Mouse (Mus musculus): ENCODE measurements at regions not wholly inside any gene's neighbourhood (a gene's known extent, or its start where the extent isn't known, plus 50 kb on each side); places are given as distances from the start of the nearest gene placed in this dataset.

DNA sequence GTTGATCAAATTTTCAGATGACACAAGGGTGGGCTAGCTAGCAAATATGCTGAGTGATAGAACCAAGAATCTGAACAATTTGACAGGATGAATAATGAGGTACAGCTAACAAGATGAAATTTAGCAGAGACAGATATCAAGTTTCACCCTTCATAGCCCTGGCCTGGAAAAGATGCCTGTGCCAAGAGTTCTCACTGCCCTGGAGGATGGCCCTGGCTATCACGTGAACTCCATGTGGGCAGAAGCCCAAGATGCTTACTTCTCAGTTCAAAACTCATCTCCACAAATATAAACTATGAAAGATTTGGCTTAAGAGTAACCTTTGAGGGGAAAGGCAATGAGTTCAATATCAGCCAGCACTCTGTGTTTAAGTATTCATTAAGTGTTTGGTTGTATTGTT, 306.9 kb upstream of the Apob start:
- no peak for DNase-seq (ENCODE audit: extremely low read depth, low read depth, low spot score)
- Histone ChIP-seq H3K36me3 (ENCODE audit: control insufficient read depth, insufficient read depth, low read length) (no peaks in the 10 kb centered on the region), H3K27me3 (ENCODE audit: control insufficient read depth, insufficient read depth, low read length) (no peaks in the 10 kb centered on the region), H3K27ac (replicated peaks; ENCODE audit: insufficient read depth, low read depth, low read length) (no peak overlapping the region), H3K9ac (ENCODE audit: low read depth, low read length) (no peak overlapping the region), H3K4me3 (ENCODE audit: insufficient read depth, low read depth, low read length) (no peak overlapping the region), H3K4me1 (ENCODE audit: control insufficient read depth, insufficient read depth, low read length) (no peaks in the 10 kb centered on the region), H3K79me2 (ENCODE audit: control insufficient read depth, insufficient read depth, low read length) (no peaks in the 10 kb centered on the region)
- no peak for TF ChIP-seq CTCF (IDR thresholded peaks at IDR 0.05; ENCODE audit: low read depth, low read length)
- TF ChIP-seq POLR2A (IDR thresholded peaks at IDR 0.05; ENCODE audit: extremely low read depth, insufficient read depth, low read length): no peak
- 39% methylated on average over 1 of the region's 1 CpGs for WGBS

DNA sequence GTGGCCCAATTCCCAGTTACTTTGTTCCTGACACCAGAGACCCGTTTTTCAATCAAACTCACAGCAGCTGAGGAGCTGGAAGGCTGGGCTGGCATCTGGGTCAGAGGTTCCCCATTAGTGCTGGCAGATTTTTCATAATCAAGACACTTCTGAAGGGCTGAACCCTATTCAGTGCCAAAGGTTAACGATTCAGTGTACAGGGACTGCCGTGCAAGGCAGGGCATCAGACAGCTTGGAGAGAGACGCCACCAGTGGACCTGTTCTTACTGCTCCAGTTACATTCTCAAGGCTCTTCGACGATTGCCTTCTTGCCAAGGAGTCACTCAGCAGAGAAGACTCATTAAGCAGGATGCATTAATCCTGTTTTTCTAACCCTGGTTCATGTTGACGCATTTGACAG, 285.5 kb upstream of the Apob start:
- Histone ChIP-seq H3K79me2 (ENCODE audit: control insufficient read depth, insufficient read depth, low read length) (no peaks in the 10 kb centered on the region), H3K9ac (ENCODE audit: low read depth, low read length) (no peak overlapping the region), H3K27ac (replicated peaks; ENCODE audit: insufficient read depth, low read depth, low read length) (no peak overlapping the region), H3K4me1 (ENCODE audit: control insufficient read depth, insufficient read depth, low read length) (no peaks in the 10 kb centered on the region), H3K4me3 (ENCODE audit: insufficient read depth, low read depth, low read length) (no peak overlapping the region), H3K36me3 (ENCODE audit: control insufficient read depth, insufficient read depth, low read length) (no peaks in the 10 kb centered on the region), H3K27me3 (ENCODE audit: control insufficient read depth, insufficient read depth, low read length) (no peaks in the 10 kb centered on the region)
- DNase-seq (ENCODE audit: extremely low read depth, low read depth, low spot score): no peak
- 73% methylated on average over 7 of the region's 7 CpGs for WGBS
- TF ChIP-seq POLR2A (IDR thresholded peaks at IDR 0.05; ENCODE audit: extremely low read depth, insufficient read depth, low read length): no peak
- no peak for TF ChIP-seq CTCF (IDR thresholded peaks at IDR 0.05; ENCODE audit: low read depth, low read length)

DNA sequence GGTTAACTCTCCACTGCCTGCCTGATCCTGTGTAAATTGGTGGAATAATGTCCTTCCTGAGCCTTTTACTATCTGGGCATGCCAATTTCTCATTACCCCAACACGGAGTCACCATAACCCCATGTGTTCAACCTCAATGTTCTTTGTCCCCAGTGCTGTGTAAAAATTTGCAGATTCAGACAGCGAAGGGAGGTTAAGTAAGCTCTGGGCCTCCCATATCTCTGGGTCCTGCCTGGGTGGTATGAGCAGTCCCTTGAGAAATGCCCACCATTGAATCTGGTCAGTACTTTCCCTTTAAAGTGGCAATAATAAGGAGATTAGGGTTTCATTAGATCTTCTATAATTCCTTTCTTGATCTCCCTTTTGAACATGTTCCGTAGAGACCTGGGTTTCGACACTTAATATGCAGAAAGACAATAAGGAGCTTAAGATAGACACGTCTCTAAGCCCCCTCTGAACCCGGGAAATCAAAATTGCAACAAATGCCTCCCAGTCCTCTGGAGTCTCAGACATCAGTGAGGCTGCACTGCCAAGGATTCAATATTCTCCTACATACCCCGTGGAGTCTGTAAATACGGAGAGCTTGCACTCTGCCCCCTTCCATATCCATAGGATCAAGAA, 279.0 kb upstream of the Apob start:
- Histone ChIP-seq H3K36me3 (ENCODE audit: control insufficient read depth, insufficient read depth, low read length) (no peaks in the 10 kb centered on the region), H3K4me1 (ENCODE audit: control insufficient read depth, insufficient read depth, low read length) (no peaks in the 10 kb centered on the region), H3K27me3 (ENCODE audit: control insufficient read depth, insufficient read depth, low read length) (no peaks in the 10 kb centered on the region), H3K79me2 (ENCODE audit: control insufficient read depth, insufficient read depth, low read length) (no peaks in the 10 kb centered on the region), H3K27ac (replicated peaks; ENCODE audit: insufficient read depth, low read depth, low read length) (no peak overlapping the region), H3K4me3 (ENCODE audit: insufficient read depth, low read depth, low read length) (no peak overlapping the region), H3K9ac (ENCODE audit: low read depth, low read length) (no peak overlapping the region)
- TF ChIP-seq CTCF (IDR thresholded peaks at IDR 0.05; ENCODE audit: low read depth, low read length): no peak
- no peak for TF ChIP-seq POLR2A (IDR thresholded peaks at IDR 0.05; ENCODE audit: extremely low read depth, insufficient read depth, low read length)
- WGBS: 72% methylated on average over 8 of the region's 8 CpGs
- DNase-seq (ENCODE audit: extremely low read depth, low read depth, low spot score): no peak

DNA sequence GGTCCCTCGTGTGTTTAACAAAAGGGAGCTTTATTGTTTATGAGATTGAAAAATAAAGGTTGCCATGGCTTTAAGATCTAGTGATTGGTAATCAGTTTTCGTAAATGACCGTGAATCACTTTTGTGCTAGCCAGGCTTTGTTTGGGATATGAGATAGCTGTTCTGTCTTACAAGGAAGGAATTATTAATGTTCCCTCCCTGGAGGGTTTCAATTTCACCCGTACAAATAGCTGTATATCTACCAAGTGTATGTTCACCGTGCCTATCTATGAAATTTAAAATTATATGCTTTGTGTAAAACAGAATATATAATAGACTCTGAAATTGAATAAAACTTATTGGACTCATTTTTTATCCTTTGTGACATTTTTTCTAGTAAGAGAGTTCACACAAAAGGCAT, 268.3 kb upstream of the Apob start:
- H3K4me1 ChIP-seq (ENCODE audit: control insufficient read depth, insufficient read depth, low read length): no peaks in the 10 kb centered on the region
- H3K27me3 ChIP-seq (ENCODE audit: control insufficient read depth, insufficient read depth, low read length): no peaks in the 10 kb centered on the region
- H3K36me3 ChIP-seq (ENCODE audit: control insufficient read depth, insufficient read depth, low read length): no peaks in the 10 kb centered on the region
- 76% methylated on average over 5 of the region's 5 CpGs for WGBS
- no peak for DNase-seq (ENCODE audit: extremely low read depth, low read depth, low spot score)
- H3K4me3 ChIP-seq (ENCODE audit: insufficient read depth, low read depth, low read length): no peak overlapping the region
- H3K79me2 ChIP-seq (ENCODE audit: control insufficient read depth, insufficient read depth, low read length): no peaks in the 10 kb centered on the region
- no peak overlapping the region for H3K9ac ChIP-seq (ENCODE audit: low read depth, low read length)
- H3K27ac ChIP-seq (replicated peaks; ENCODE audit: insufficient read depth, low read depth, low read length): no peak overlapping the region
- no peak for TF ChIP-seq CTCF (IDR thresholded peaks at IDR 0.05; ENCODE audit: low read depth, low read length)
- TF ChIP-seq POLR2A (IDR thresholded peaks at IDR 0.05; ENCODE audit: extremely low read depth, insufficient read depth, low read length): no peak

DNA sequence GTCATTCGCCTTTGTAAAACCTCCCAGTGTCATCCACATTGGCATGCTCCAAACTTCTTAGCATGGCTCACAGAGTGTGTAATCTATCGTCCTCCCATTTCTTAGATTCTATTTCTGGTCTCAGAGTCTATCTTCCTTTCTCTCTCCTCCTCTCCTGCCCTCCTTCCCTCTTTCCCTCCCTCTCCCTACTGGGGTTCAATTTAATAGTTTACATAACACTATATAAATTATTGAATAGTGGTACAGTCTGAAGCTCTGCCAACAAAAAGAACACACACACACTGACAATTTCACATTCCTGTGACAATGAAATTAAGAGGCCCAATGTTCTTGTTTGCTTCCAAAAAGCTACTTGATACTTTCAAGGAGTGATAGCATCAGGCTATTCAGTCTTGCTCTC, 267.6 kb upstream of the Apob start:
- WGBS: 82% methylated on average over 2 of the region's 2 CpGs
- TF ChIP-seq CTCF (IDR thresholded peaks at IDR 0.05; ENCODE audit: low read depth, low read length) (no peak), POLR2A (IDR thresholded peaks at IDR 0.05; ENCODE audit: extremely low read depth, insufficient read depth, low read length) (no peak)

DNA sequence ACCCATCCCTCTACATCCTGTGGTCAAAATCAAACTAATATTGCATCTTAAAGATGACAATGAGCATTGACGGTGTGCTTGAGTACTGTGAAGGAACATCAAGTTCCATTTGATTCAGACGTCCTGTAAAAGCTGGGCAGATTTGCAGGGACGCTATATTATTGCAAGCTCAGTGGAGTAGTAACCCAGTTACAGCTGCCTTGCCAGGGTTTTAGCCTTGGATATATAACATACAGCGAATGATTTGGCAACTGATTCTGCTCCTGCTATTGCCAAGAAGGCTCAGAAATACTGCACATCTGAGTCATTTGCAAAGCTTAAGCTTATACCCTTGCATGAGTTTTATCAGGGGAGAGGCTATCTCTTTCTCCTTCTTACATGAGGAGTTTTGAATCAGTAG, 262.4 kb upstream of the Apob start:
- TF ChIP-seq POLR2A (IDR thresholded peaks at IDR 0.05; ENCODE audit: extremely low read depth, insufficient read depth, low read length) (no peak), CTCF (IDR thresholded peaks at IDR 0.05; ENCODE audit: low read depth, low read length) (no peak)
- WGBS: 88% methylated on average over 4 of the region's 4 CpGs

More for the DNA sequence above, 267.6 kb upstream of the Apob start:
- H3K27ac ChIP-seq (replicated peaks; ENCODE audit: insufficient read depth, low read depth, low read length): no peak overlapping the region
- no peaks in the 10 kb centered on the region for H3K36me3 ChIP-seq (ENCODE audit: control insufficient read depth, insufficient read depth, low read length)
- H3K27me3 ChIP-seq (ENCODE audit: control insufficient read depth, insufficient read depth, low read length): no peaks in the 10 kb centered on the region
- no peaks in the 10 kb centered on the region for H3K79me2 ChIP-seq (ENCODE audit: control insufficient read depth, insufficient read depth, low read length)
- no peak overlapping the region for H3K9ac ChIP-seq (ENCODE audit: low read depth, low read length)
- no peak overlapping the region for H3K4me3 ChIP-seq (ENCODE audit: insufficient read depth, low read depth, low read length)
- no peaks in the 10 kb centered on the region for H3K4me1 ChIP-seq (ENCODE audit: control insufficient read depth, insufficient read depth, low read length)
- no peak for DNase-seq (ENCODE audit: extremely low read depth, low read depth, low spot score)

More for the DNA sequence above, 262.4 kb upstream of the Apob start:
- H3K4me1 ChIP-seq (ENCODE audit: control insufficient read depth, insufficient read depth, low read length): no peaks in the 10 kb centered on the region
- no peak overlapping the region for H3K9ac ChIP-seq (ENCODE audit: low read depth, low read length)
- H3K27ac ChIP-seq (replicated peaks; ENCODE audit: insufficient read depth, low read depth, low read length): no peak overlapping the region
- no peaks in the 10 kb centered on the region for H3K27me3 ChIP-seq (ENCODE audit: control insufficient read depth, insufficient read depth, low read length)
- H3K79me2 ChIP-seq (ENCODE audit: control insufficient read depth, insufficient read depth, low read length): no peaks in the 10 kb centered on the region
- no peaks in the 10 kb centered on the region for H3K36me3 ChIP-seq (ENCODE audit: control insufficient read depth, insufficient read depth, low read length)
- no peak overlapping the region for H3K4me3 ChIP-seq (ENCODE audit: insufficient read depth, low read depth, low read length)
- no peak for DNase-seq (ENCODE audit: extremely low read depth, low read depth, low spot score)

All from liver, adult 2 months (tissue).